Mouse (Mus musculus) ES-E14 (cell line): Measurements from ENCODE around the gene Rasl10a. TPM values are rescaled to one million over a fixed set of nuclear protein-coding genes. Genes with fewer than 3 reads are reported as not detected.
"Not testable (repeated sequence)": the region's sequence is repeated elsewhere in the genome, so short reads cannot be mapped to it uniquely, and the experiment has no call there.

Experiments
- DNase-seq: peaks from one replicate; pipeline ENCODE4 v3.0.0-alpha.2; 2013; ENCODE audit warnings: low read depth, low spot score
- H3K27ac ChIP-seq: 2 replicates; pipeline ENCODE4 v1.5.1; 2012; ENCODE audit warnings: low read depth, mild to moderate bottlenecking, low read length, moderate library complexity, mixed read lengths; ENCODE audit not compliant: poor library complexity, insufficient read depth, severe bottlenecking
- H3K36me3 ChIP-seq: 2 replicates; pipeline ENCODE4 v1.6.1; 2012; ENCODE audit warnings: mild to moderate bottlenecking, low read length, moderate library complexity, mixed read lengths; ENCODE audit not compliant: control insufficient read depth, poor library complexity, insufficient read depth, severe bottlenecking
- H3K4me1 ChIP-seq, 2 experiments: fragments of 150-350 bp in 1 of 2; sonication (generic) in 1 of 2; 2 replicates each; pipeline ENCODE4 v1.6.1; 2012; ENCODE audit warnings: low read length in 2 of 2, mild to moderate bottlenecking in 1 of 2, mixed read lengths in 1 of 2; ENCODE audit not compliant: control insufficient read depth in 2 of 2, insufficient read depth in 2 of 2, poor library complexity in 1 of 2
- H3K4me3 ChIP-seq, 2 experiments: fragments of 150-350 bp in 1 of 2; sonication (generic) in 1 of 2; 2 replicates each; pipeline ENCODE4 v1.5.1; 2012; ENCODE audit warnings: low read length in 2 of 2, low read depth in 1 of 2, mild to moderate bottlenecking in 1 of 2, mixed read lengths in 1 of 2; ENCODE audit not compliant: insufficient read depth in 1 of 2, poor library complexity in 1 of 2, severe bottlenecking in 1 of 2
- H3K9ac ChIP-seq: 2 replicates; pipeline ENCODE4 v1.6.1; 2012; ENCODE audit warnings: low read depth, mild to moderate bottlenecking, low read length, mixed read lengths; ENCODE audit not compliant: poor library complexity, insufficient read depth, severe bottlenecking
- H3K9me3 ChIP-seq: fragments of 150-350 bp; sonication (generic); 2 replicates; pipeline ENCODE4 v1.6.1; 2012; ENCODE audit warnings: low read depth, mild to moderate bottlenecking, low read length; ENCODE audit not compliant: control insufficient read depth, insufficient read depth
- CHD2 ChIP-seq: IDR thresholded peaks from 2 replicates; pipeline ENCODE4 v1.6.1; 2014; ENCODE audit warnings: mild to moderate bottlenecking, low read depth, low read length, inconsistent platforms
- HCFC1 ChIP-seq: IDR thresholded peaks from 2 replicates; pipeline ENCODE4 v1.6.1; 2012; ENCODE audit warnings: low read length, inconsistent platforms, borderline replicate concordance; ENCODE audit not compliant: insufficient read depth
- MAFK ChIP-seq: IDR thresholded peaks from 2 replicates; pipeline ENCODE4 v1.6.1; 2014; ENCODE audit warnings: mild to moderate bottlenecking, low read depth, low read length, inconsistent platforms; ENCODE audit not compliant: insufficient read depth
- ZC3H11A ChIP-seq: IDR thresholded peaks from 2 replicates; pipeline ENCODE4 v1.6.1; 2012; ENCODE audit warnings: low read depth, mild to moderate bottlenecking, inconsistent platforms, low read length, borderline replicate concordance
- ZNF384 ChIP-seq: IDR thresholded peaks from 2 replicates; pipeline ENCODE4 v1.6.1; 2012; ENCODE audit warnings: low read depth, low read length, inconsistent platforms
- in situ Hi-C, 2 experiments: fragments of 600-800 bp; cut with MboI; formaldehyde crosslinking; loops; one replicate each; pipeline ENCODE4 v1.15.1; 2025; ENCODE audit warnings: low sequenced_read_pairs in 2 of 2, inconsistent platforms in 1 of 2; ENCODE audit not compliant: unreplicated experiment in 2 of 2
- total RNA-seq: library from RNA; depleted of rRNA; stranded (reverse); fragments of 300-350 nt; gene quantifications from 2 replicates; pipeline ENCODE4 v1.2.3, GENCODE M21; 2012

Gene Rasl10a
- total RNA-seq, 1 experiment, result 1.5 TPM

GRCm38 (mm10) chr11:5074882-5075281, 17.0 kb downstream of the Rasl10a start:
- Histone ChIP-seq H3K36me3 (peaks cover 42% of the 10 kb centered on the region), H3K9ac (no peak overlapping the region), H3K27ac (no peak overlapping the region), H3K4me3 (no peak overlapping the region), H3K4me1 (no peaks in the 10 kb centered on the region), H3K9me3 (no peaks in the 10 kb centered on the region)
- TF ChIP-seq ZC3H11A (no peak), HCFC1 (no peak), MAFK (no peak), ZNF384 (no peak), CHD2 (no peak)
- in situ Hi-C loops, result no loop called here
- DNase-seq, result no peak

- in situ Hi-C loops, result no loop called here
- no peak overlapping the region for H3K27ac ChIP-seq
- H3K9me3 ChIP-seq, result no peaks in the 10 kb centered on the region
- no peak for DNase-seq
- TF ChIP-seq ZC3H11A (no peak), HCFC1 (no peak), CHD2 (no peak), MAFK (no peak), ZNF384 (no peak)
- H3K4me3 ChIP-seq, result no peak overlapping the region
- no peaks in the 10 kb centered on the region for H3K4me1 ChIP-seq
- H3K9ac ChIP-seq, result no peak overlapping the region
- peaks cover 39% of the 10 kb centered on the region for H3K36me3 ChIP-seq
These were observed 17.8 kb downstream of the Rasl10a start for GRCm38 (mm10) chr11:5075760-5076159.

GRCm38 (mm10) chr11:5076843-5077242, 18.9 kb downstream of the Rasl10a start:
- H3K9ac ChIP-seq, H3K4me1 ChIP-seq, DNase-seq, H3K9me3 ChIP-seq, H3K4me3 ChIP-seq, in situ Hi-C loops, H3K27ac ChIP-seq: not testable (repeated sequence)
- peaks cover 35% of the 10 kb centered on the region for H3K36me3 ChIP-seq

GRCm38 (mm10) chr11:5089147-5089546, 31.2 kb downstream of the Rasl10a start:
- Histone ChIP-seq H3K36me3 (peaks cover 35% of the 10 kb centered on the region), H3K4me3 (no peak overlapping the region), H3K4me1 (no peaks in the 10 kb centered on the region), H3K9me3 (no peaks in the 10 kb centered on the region), H3K9ac (no peak overlapping the region), H3K27ac (no peak overlapping the region)
- in situ Hi-C loops, result no loop called here
- no peak for TF ChIP-seq MAFK
- TF ChIP-seq HCFC1, result no peak
- TF ChIP-seq CHD2, result no peak
- TF ChIP-seq ZC3H11A, result no peak
- TF ChIP-seq ZNF384, result no peak
- DNase-seq, result no peak

DNA sequence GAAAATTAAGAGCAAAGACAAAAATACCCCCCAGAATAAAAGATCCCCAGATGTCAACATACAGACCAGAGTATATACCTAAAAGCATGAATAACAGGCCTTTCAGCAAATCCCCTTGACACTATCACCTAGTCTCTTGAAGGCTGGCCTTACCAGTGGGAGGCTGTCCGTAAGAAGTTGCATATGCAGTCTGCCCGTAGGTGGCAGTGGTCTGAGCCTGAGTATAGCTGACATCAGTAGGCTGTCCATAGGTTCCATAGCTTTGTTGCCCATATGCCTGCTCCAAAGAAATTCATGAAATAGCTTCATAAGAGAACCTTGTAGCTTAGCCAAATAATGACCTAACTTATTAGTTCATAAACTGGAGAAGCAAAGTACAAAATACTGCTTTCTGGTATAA, 33.8 kb downstream of the Rasl10a start:
- Histone ChIP-seq H3K9me3 (no peaks in the 10 kb centered on the region), H3K36me3 (peaks cover 23% of the 10 kb centered on the region), H3K4me1 (0 out of 4 replicates have a peak, but pooled peaks cover 1 to 2% of the 10 kb centered on the region in 2 experiments), H3K27ac (no peak overlapping the region), H3K4me3 (no peak overlapping the region), H3K9ac (no peak overlapping the region)
- DNase-seq, result no peak
- TF ChIP-seq ZNF384, result no peak
- TF ChIP-seq ZC3H11A, result no peak
- no peak for TF ChIP-seq HCFC1
- TF ChIP-seq CHD2, result no peak
- no peak for TF ChIP-seq MAFK
- in situ Hi-C loops, result no loop called here
